Mouse (Mus musculus) Patski (cell line): ENCODE data around the gene Ric8a. TPM values are rescaled to one million over a fixed set of nuclear protein-coding genes. Genes with fewer than 3 reads are reported as not detected.

Experiments
- ATAC-seq: fragments of 100-300 bp; one replicate; pipeline ENCODE4 v1.8.0; 2021
- CTCF ChIA-PET: fragments of 350-600 bp; sonication (Branson Sonifier 250); formaldehyde crosslinking; loops from one replicate; lab custom pipeline; 2022; ENCODE audit warnings: inconsistent platforms; lab: Charles Lee
- POLR2A ChIA-PET: fragments of 350-600 bp; sonication (Branson Sonifier 250); formaldehyde crosslinking; loops from one replicate; lab custom pipeline; 2022; ENCODE audit warnings: antibody characterized with exemption, inconsistent platforms; lab: Charles Lee
- DNase-seq: peaks from one replicate; pipeline ENCODE4 v3.0.0-alpha.2; 2011; ENCODE audit warnings: low read depth, low spot score
- H3K27me3 ChIP-seq: fragments of 371-371 bp; one replicate; pipeline ENCODE4 v1.5.1; 2021
- CTCF ChIP-seq: fragments of 100-300 bp; IDR thresholded peaks from one replicate; pipeline ENCODE4 v1.5.1; 2021
- in situ Hi-C: fragments of 300-500 bp; cut with MboI; formaldehyde crosslinking; loops from 3 replicates; pipeline ENCODE4 v1.11.1; 2018; ENCODE audit warnings: low pct_unique_long_range_greater_than_20kb, mixed read lengths
- polyA plus RNA-seq: library from polyadenylated mRNA; unstranded; gene quantifications from one replicate; pipeline ENCODE4 v1.2.3, GENCODE M21; 2021

Gene Ric8a
- polyA plus RNA-seq, 1 experiment from 2014 or later, result 67.0 TPM

GRCm38 (mm10) chr7:140902036-140902875 lies 45.5 kb downstream of the Ric8a start:
- POLR2A ChIA-PET, result no interaction called here
- no peaks in the 10 kb centered on the region for H3K27me3 ChIP-seq
- CTCF ChIA-PET, result interaction anchor here (0.7 to 2.1 kb wide), 11 partner anchors 8 to 61 kb away, joined by 3 to 13 read pairs (median 5); partner anchors contain the start of genes Bet1l, Odf3, Pgghg and Psmd13
- in situ Hi-C loops, result loop anchor here (5.0 kb wide), 1 partner anchor 60 kb away; no protein-coding TSS in a partner anchor
- DNase-seq (no peak), ATAC-seq (no peak)
- TF ChIP-seq CTCF, result no peak

GRCm38 (mm10) chr7:140903212-140903611 lies 46.5 kb downstream of the Ric8a start:
- TF ChIP-seq CTCF, result peak; percentile 93
- ChIA-PET POLR2A (interaction anchor here (0.6 to 0.7 kb wide), 2 partner anchors 38 to 49 kb away, joined by 3 to 4 read pairs; no protein-coding TSS in a partner anchor), CTCF (interaction anchor here (0.7 to 2.1 kb wide), 14 partner anchors 9 to 62 kb away, joined by 3 to 13 read pairs (median 4); partner anchors contain the start of genes Bet1l, Odf3, Pgghg and Psmd13)
- in situ Hi-C loops, result loop anchor here (5.0 kb wide), 1 partner anchor 61 kb away; no protein-coding TSS in a partner anchor
- no peaks in the 10 kb centered on the region for H3K27me3 ChIP-seq
- DNase-seq, result no peak
- peak; percentile 48 for ATAC-seq

GRCm38 (mm10) chr7:140905642-140906081 lies 48.9 kb downstream of the Ric8a start:
- CTCF ChIA-PET, result interaction anchor here (0.8 kb wide), 1 partner anchor 69 kb away, joined by 3 read pairs; no protein-coding TSS in a partner anchor
- TF ChIP-seq CTCF, result no peak
- in situ Hi-C loops, result no loop called here
- POLR2A ChIA-PET, result interaction anchor here (0.6 kb wide), 1 partner anchor 11 kb away, joined by 3 read pairs; no protein-coding TSS in a partner anchor
- ATAC-seq, result no peak
- DNase-seq, result no peak
- no peaks in the 10 kb centered on the region for H3K27me3 ChIP-seq

GRCm38 (mm10) chr7:140907131-140907530 lies 50.4 kb downstream of the Ric8a start:
- no peak for DNase-seq
- no peaks in the 10 kb centered on the region for H3K27me3 ChIP-seq
- in situ Hi-C loops, result no loop called here
- ChIA-PET POLR2A (no interaction called here), CTCF (interaction anchor here (1.1 to 2.0 kb wide), 4 partner anchors 8 to 62 kb away, joined by 3 to 7 read pairs (median 5); partner anchors contain the start of gene Scgb1c1)
- no peak for ATAC-seq
- no peak for TF ChIP-seq CTCF

- H3K27me3 ChIP-seq, result no peaks in the 10 kb centered on the region
- DNase-seq, result no peak
- no peak for ATAC-seq
- ChIA-PET CTCF (interaction anchor here (1.1 to 2.0 kb wide), 8 partner anchors 9 to 153 kb away, joined by 3 to 8 read pairs (median 5); partner anchors contain the start of genes B4galnt4 and Scgb1c1), POLR2A (no interaction called here)
- in situ Hi-C loops, result no loop called here
- peak; percentile 44 for TF ChIP-seq CTCF
Observed at GRCm38 (mm10) chr7:140907697-140908096, 50.9 kb downstream of the Ric8a start.

- ChIA-PET CTCF (interaction anchor here (0.8 to 2.1 kb wide), 12 partner anchors 9 to 164 kb away, joined by 3 to 10 read pairs (median 4); partner anchors contain the start of genes B4galnt4 and Scgb1c1), POLR2A (no interaction called here)
- TF ChIP-seq CTCF, result no peak
- in situ Hi-C loops, result no loop called here
- DNase-seq (no peak), ATAC-seq (no peak)
- H3K27me3 ChIP-seq, result no peaks in the 10 kb centered on the region
Observed at GRCm38 (mm10) chr7:140908181-140908580, 51.4 kb downstream of the Ric8a start.

- CTCF ChIA-PET, result interaction anchor here (0.8 to 2.1 kb wide), 13 partner anchors 9 to 164 kb away, joined by 3 to 10 read pairs (median 4); partner anchors contain the start of genes B4galnt4, Odf3 and Scgb1c1
- TF ChIP-seq CTCF, result peak; percentile 79
- POLR2A ChIA-PET, result interaction anchor here (1.0 kb wide), 1 partner anchor 46 kb away, joined by 5 read pairs; no protein-coding TSS in a partner anchor
- no peaks in the 10 kb centered on the region for H3K27me3 ChIP-seq
- DNase-seq (no peak), ATAC-seq (no peak)
- in situ Hi-C loops, result no loop called here
Observed at GRCm38 (mm10) chr7:140908634-140909107, 51.9 kb downstream of the Ric8a start.

- CTCF ChIA-PET, result interaction anchor here (1.2 to 1.5 kb wide), 4 partner anchors 9 to 137 kb away, joined by 3 to 5 read pairs (median 4); no protein-coding TSS in a partner anchor
- POLR2A ChIA-PET, result no interaction called here
- no peak for TF ChIP-seq CTCF
- no peaks in the 10 kb centered on the region for H3K27me3 ChIP-seq
- DNase-seq, result no peak
- ATAC-seq, result no peak
- in situ Hi-C loops, result no loop called here
Observed at GRCm38 (mm10) chr7:140912293-140912692, 55.5 kb downstream of the Ric8a start.

GRCm38 (mm10) chr7:140912846-140913482 lies 56.2 kb downstream of the Ric8a start:
- CTCF ChIA-PET, result interaction anchor here (1.2 to 1.5 kb wide), 5 partner anchors 9 to 136 kb away, joined by 3 to 5 read pairs (median 4); no protein-coding TSS in a partner anchor
- no peak for TF ChIP-seq CTCF
- ATAC-seq, result no peak
- in situ Hi-C loops, result no loop called here
- H3K27me3 ChIP-seq, result peaks cover 4% of the 10 kb centered on the region
- POLR2A ChIA-PET, result no interaction called here
- no peak for DNase-seq

Other genes starting within 250 kb of the Ric8a start
- not detected for gene Olfr61, start 228.0 kb upstream of the Ric8a start, polyA plus RNA-seq
- not detected for gene Olfr53, start 210.5 kb upstream of the Ric8a start, polyA plus RNA-seq
- not detected for gene Olfr539, start 197.0 kb upstream of the Ric8a start, polyA plus RNA-seq
- gene Olfr45, start 175.0 kb upstream of the Ric8a start, polyA plus RNA-seq, result not detected
- gene Olfr541, start 159.7 kb upstream of the Ric8a start, polyA plus RNA-seq, result not detected
- not detected for gene Cyp2e1, start 93.2 kb upstream of the Ric8a start, polyA plus RNA-seq
- not detected for gene Syce1, start 69.1 kb upstream of the Ric8a start, polyA plus RNA-seq
- gene Zfp941, start 34.8 kb upstream of the Ric8a start, polyA plus RNA-seq, result not detected
- gene Urah, start 21.9 kb upstream of the Ric8a start, polyA plus RNA-seq, result 0.18 TPM
- gene Scgb1c1, start 11.4 kb upstream of the Ric8a start, polyA plus RNA-seq, result 0.23 TPM
- gene Odf3, start 9.2 kb upstream of the Ric8a start, polyA plus RNA-seq, result 0.31 TPM
- gene Gm45785, start 626 bp upstream of the Ric8a start, polyA plus RNA-seq, result not detected
- gene Bet1l, start 620 bp downstream of the Ric8a start, polyA plus RNA-seq, result 28.0 TPM
- gene Psmd13, start 25.0 kb downstream of the Ric8a start, polyA plus RNA-seq, result 148 TPM
- gene Sirt3, start 25.4 kb downstream of the Ric8a start, polyA plus RNA-seq, result 48.3 TPM
- gene Cox8b, start 43.5 kb downstream of the Ric8a start, polyA plus RNA-seq, result not detected
- not detected for gene Nlrp6, start 63.9 kb downstream of the Ric8a start, polyA plus RNA-seq
- 18.3 TPM for gene Pgghg, start 84.4 kb downstream of the Ric8a start, polyA plus RNA-seq
- 0.30 TPM for gene Ifitm5, start 93.3 kb downstream of the Ric8a start, polyA plus RNA-seq
- 0.50 TPM for gene Gm45717, start 99.0 kb downstream of the Ric8a start, polyA plus RNA-seq
- gene Ifitm2, start 99.0 kb downstream of the Ric8a start, polyA plus RNA-seq, result 257 TPM
- gene Ifitm1, start 110.3 kb downstream of the Ric8a start, polyA plus RNA-seq, result 0.22 TPM
- gene Ifitm3, start 153.8 kb downstream of the Ric8a start, polyA plus RNA-seq, result 8.6 TPM
- 0.21 TPM for gene Ifitm6, start 161.0 kb downstream of the Ric8a start, polyA plus RNA-seq
- gene Gm17387, start 172.2 kb downstream of the Ric8a start, polyA plus RNA-seq, result not detected
- gene B4galnt4, start 204.1 kb downstream of the Ric8a start, polyA plus RNA-seq, result 2.2 TPM
- 2.2 TPM for gene Pkp3, start 221.3 kb downstream of the Ric8a start, polyA plus RNA-seq
- gene Sigirr, start 243.6 kb downstream of the Ric8a start, polyA plus RNA-seq, result 7.6 TPM